Mouse (Mus musculus) adrenal gland, postnatal 10 days (tissue): ENCODE results near the gene Selenof. TPM values are rescaled to one million over a fixed set of nuclear protein-coding genes. Genes with fewer than 3 reads are reported as not detected.

ENCODE experiments used
- DNase-seq: peaks from one replicate; pipeline ENCODE4 v3.0.0; 2021; ENCODE audit warnings: mixed read lengths
- total RNA-seq, 2 experiments: library from RNA; stranded (reverse); gene quantifications; 2 replicates each; pipeline ENCODE4 v1.2.3; 2021

Gene Selenof
- total RNA-seq, 2 experiments from 2014 or later, result 283 to 295 TPM

DNA sequence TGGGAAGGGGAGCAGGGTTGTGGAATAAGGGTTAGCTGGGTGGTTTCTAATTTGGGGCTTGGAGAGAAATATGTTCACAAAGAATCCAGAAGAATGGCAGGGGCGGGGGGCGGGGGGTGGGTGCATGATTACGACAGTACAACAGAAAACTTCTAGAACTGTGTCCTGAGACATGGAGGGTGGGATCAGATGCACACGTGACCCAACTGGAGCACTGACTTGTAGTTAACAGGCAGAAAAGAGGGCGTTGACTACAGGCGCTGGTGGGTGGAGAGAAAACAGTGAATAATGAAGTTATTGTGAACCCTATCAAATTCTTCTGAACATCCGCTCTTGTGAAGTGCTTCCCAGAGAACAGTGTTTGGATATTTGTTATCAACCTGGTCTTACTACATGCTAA lies 6.2 kb upstream of the Selenof start:
- no peak for DNase-seq

DNA sequence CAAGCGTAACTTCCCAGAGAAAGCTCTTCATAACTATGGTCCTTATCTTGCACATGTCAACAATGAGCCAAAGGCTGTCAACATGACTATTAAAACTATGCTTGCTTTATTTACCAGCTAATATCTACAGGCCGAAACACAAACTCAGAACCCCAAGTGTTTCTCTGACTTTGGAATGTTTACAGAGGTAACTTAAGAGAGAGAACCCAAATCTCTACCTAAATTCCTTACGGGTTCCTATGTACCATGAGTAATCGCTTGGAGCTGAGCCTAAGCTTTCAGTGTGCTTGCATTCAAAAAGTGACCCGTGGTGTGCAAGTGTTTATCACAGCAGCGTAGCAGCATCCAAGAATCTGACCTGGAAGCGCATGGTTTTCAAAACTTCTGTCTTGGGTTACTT lies 4.9 kb upstream of the Selenof start:
- DNase-seq, result no peak

DNA sequence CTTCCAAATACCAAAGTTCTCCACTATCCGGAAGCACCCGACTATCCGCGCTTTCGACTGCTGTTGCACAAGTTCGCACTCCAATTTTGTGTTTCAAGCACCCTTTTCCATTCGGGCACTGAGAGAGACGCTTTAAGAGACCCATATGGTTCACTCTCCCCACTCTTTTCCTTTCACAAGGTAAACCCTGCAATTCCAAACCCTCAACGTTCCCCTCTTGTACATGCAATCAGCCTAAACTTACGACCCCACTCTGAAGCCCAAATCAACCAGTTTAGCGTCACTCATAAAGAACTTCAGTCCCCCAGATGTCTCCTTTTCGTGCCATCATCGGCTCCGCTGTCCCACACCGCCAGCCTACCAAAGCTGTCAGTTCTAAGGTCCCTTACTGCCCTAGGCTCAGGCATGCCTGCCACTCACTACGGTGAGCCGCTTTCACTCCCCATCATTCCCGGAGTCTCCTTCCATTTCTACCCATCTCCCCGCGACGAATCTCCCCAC lies 1.2 kb upstream of the Selenof start:
- DNase-seq, result peak; percentile 35

DNA sequence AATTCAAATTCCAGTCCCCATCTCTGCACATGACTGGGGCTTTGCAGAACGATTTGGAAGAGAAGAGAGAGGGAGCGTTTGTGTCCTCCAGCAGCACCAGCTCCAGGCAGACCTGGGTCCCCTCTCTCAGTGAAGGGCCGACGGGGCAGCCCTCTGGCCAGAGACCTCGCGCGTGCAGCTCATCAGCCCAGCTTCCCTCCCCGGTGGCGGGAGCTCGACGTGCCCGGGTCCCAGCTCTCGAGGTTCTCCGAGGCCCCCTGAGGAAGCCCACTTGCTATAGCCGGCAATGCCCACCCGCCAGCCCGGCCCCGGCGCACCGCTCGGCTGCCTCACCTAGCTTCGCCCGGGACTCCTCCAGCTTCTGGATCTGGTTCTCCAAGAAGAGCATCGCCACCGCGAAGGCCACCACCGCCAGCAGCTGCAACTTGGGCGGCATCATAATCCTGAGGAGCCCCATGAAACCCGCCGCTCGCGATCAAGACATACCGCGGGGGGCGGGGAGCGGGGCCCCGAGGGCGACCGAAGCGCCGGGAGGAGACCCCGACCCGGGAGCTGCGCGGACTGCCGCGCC lies 618 bp upstream of the Selenof start:
- DNase-seq, result peak; percentile 58

DNA sequence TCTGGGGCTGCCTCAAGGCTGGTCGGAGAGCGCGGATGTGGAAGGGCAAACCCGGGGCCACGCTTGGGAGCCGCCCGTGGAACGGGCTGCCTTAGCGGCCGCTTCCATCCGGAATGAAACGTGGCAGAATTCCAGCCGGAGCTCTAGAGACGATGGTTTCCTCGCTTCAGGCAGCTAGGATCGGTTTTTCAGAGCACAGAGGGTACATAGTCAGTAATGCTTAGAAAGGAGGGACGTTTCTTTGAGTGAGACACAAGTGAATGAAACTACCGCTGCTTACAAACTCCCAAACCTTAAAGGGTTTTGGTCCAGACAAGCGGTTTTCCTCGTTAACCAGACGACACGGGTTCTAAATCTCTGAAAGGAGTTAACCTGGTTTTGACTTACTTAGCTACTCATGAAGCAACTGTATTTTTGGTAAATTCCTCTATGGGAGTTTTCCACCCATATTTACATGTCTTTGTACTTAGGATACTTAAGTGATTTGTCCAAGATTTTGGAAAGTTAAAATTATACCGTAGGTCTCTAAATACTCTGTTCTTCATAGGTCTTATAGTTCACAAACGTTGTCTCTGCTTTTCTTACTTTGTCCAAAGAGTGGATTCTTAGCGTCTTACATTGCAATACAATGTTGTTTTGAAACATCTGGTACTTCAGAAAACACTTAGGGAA lies 848 bp downstream of the Selenof start:
- DNase-seq, result no peak

DNA sequence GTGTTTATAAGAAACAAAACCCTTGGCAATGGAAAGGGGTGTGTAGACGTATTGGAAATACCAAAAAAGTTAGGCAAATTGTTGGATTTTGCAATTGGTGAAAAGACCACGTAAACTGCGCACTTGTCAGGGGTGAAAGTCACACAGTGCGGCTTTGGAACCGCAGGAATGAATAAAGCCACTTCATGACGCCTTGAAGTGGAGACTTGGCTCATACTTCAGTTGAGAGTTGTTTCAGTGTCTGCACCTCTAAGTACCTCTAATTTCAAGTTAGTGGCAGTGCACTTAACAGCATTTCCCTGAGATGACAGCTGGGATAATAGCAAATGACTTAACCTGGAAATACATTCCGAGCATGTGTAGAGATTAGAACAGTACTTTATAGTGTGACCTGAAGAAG lies 4.2 kb downstream of the Selenof start:
- no peak for DNase-seq

DNA sequence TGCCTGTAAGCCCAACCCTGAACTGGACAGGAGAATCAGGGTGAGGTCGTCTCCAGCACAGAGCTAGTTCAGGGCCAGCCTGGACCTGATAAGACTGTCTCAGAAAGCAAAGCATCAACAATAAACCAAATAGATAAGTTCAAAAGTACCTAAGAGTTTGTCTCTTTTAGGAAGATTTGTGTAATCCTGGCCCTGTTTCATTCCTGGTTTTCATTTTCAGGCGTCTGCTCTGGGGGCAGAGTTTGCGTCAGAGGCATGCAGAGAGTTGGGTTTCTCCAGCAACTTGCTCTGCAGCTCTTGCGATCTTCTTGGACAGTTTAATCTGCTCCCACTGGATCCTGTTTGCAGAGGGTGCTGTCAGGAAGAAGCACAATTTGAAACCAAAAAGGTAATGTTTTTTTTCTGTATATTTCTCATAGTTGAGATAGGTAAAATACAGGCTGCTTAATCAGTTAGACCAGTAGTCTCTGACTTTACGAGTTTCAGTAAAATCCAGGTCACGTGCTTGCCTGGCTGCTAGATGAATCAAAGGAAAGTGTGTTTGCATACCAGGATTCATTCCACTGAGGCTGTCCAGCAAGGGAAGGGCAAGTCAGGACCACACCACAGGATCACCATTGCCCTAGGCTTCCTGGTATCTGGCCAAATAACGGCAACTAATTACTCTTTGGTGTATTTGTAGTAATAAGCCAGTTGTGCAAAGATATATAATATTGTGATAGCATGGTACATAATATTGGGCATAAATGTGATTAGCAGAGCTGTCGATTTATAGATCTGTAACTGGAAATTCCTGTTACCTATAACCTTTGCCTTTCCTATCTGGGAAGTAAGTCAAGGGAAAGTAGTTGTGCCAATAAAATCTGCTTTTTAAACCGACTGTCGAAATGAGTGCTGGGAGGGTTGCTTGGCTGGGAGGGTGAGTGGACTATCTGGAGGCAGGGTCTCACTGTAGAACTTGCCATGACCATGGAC lies 7.5 kb downstream of the Selenof start:
- DNase-seq, result no peak

DNA sequence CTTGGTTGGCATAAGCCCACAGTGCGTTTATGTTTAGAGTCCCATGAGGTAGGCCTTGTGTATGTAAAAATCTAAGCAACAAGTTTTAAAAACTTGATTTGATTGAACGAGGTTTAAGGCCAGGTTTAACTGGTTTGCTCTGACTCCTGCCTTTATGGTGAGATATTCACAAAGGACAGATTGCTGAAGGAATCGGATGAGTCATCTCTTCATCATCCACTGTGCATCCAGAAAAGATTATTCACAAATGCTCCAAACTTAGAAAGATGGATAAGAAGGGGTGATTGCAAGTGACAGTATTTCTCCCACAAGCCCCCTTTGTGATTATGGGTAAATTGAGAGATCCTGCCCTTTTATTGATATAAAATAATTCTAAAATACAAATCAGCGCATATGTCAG lies 8.8 kb downstream of the Selenof start:
- no peak for DNase-seq

DNA sequence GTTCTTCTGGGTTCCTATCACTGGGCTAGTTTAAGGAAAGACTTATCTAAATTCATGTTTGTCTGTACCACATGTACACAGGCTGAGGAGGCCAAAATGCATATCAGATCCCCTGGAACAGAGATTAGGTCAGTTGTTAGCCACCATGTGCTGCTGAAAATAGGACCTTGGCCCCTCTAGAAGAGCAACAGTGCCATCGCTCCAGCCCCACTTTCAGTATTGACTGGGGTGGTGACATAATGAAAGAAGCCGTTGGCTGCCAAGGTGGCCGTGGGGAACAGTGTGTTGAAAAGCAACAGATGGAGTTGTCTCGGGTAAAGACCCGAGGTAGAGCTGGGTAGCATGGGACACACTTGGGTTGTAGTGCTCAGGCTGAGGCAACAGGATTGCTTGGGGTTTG lies 9.7 kb downstream of the Selenof start:
- DNase-seq, result no peak

DNA sequence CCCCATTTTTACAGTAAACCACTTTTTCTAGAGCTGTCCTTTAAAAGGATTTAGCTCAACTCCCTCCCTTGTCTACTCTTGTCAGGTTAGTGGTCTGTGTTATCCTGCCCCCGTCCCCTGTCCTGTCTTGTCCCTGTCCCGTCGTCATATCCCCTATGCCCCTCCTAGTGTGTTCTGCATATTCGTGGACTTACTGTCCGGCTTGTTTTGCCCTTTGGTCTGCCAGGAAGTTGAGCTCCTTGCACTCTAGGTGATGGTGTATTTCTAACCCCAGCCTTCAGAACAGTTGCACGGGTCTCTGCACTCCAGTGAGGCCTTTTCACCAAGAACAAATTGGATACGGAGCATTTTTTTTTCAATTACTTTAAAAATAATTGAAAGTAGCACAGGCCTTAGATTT lies 10.2 kb downstream of the Selenof start:
- no peak for DNase-seq

DNA sequence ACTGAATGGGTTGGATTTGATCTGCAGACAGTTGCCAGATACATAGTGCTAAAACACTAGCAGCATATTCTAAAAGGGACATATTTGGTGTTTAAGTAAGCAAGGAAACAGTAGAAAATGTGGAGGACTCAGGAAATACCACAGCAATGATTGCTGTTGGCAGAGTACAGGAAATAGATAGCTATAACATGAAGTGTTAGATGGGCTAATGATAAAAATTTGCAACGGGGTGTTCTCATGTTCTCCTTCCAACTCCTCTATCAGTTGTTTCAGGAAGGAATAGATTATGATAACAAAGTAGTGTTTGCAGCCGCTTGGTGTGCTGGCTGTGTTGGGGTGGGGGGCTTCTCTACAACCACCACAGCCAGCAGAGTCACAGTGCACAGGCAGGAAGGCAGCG lies 11.7 kb downstream of the Selenof start:
- no peak for DNase-seq

DNA sequence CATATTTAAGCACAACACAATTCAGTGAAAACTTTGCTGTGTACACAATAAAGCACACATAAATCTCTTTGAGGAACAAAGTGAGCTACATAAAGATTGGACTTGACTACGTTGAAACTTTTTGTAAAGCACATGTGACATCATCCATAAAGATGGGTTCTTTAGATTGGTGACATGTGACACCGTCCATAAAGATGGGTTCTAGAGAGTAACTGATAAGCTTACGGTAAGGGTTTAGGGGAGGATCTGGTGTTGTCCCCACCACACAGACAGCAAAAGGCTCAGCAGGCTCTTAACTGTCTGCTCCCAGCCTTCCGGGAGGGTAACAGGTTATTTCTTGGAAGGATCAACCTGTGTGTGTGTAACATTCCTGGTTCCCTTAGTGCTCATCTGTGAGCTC lies 12.2 kb downstream of the Selenof start:
- no peak for DNase-seq

DNA sequence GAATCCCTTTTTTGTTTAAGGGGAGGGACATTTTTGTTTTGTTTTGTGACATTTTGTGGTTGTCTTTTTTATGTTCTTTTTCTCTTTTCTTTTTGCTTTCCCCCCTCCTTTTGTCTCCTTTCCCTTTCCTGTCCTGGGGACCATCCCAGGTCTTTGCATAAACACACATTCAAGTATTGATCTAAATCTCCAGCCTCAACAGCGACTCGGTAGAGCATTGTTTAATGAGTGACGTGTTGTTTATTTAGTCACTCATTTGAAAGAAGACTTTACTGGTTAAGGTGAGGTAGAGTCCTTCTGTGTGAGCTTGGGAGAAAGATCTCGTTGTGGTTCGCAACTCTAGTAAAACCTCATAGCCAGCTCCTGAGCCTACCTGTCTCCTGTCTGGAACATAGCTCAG lies 13.7 kb downstream of the Selenof start:
- DNase-seq, result no peak

DNA sequence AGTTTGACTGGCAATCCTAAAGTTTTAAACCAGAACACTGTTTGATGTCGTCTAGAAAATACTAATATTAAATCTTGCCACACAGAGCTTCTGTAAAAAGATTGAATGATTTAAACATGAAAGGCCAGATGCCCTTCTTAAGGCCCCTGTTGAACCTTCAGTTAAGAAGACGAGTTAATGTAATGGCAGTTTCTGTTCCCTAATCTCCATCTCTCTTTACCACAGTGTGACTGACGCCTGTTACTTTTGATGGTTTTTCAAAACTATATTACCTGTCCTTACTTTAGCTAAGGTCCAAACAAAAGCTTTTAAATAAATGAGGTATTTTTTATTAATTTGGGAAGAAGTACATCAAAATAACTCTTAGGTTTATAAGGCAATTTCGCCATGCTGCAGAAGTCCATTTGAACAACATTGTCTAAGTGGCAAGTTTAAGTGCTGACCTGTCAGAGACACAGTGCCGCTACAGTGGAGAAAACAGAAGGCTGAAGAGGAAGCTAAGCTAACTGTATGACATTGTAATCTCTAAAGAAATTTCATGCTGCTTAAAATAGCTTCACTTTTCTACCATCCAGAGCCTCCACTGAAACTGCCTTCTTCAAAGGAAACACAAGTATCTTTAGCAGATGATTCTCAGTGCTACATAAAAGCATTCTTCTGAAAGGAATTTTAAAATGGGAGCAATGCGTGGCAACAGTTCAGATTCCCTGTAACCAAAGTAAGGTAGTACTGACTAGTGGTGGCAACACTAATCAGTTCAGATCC lies 14.9 kb downstream of the Selenof start:
- no peak for DNase-seq

DNA sequence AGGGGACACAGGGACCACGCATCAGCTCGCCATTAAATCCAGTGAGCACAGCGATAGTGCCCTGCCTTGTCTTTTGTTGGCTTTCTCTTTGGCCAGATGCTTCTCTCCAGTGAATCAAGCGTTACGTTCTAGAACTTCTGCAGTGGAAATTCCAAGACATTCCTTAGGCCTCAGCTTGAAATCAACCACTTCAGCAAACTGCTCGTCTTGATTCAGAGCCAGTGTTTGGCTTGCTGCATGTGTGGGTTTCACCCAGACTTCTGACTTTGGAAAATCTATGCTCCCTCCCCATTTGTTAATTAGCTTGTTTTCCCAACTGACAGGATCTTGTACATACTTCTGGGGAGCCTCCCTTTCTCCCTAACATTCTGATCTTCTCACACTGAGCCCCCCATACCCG lies 16.6 kb downstream of the Selenof start:
- DNase-seq, result no peak

DNA sequence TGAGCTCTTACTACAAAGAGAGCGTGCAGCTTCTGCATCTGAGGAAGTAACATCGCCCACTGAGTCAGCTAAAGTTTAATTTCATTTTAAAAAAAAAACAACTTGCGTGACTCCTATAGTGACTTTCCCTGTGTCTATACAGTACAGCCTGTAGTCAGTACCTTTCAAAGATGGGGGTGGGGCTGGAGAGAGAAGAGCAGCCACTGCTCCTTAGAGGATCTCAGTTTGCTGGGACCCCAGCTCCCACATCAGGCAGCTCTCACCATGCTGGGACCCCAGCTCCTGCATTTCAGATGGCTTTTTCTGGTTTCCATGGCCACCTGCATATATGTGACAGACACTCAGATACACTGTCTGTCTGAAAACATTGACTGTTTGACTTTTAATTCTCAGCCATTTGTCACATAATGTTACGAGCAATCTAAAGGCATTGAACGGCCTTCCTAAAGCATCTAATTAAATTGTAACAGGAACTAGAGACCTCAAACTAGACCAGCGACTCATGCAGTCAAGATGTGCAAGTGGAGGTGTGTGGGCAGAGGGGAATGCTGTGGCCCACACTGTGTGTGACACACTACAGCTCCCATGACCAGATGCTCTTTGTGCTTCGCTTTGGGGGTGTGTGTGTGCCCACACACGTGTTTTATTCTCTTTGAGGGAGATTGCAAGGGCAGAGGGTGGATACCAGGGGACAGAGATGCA lies 19.2 kb downstream of the Selenof start:
- no peak for DNase-seq

DNA sequence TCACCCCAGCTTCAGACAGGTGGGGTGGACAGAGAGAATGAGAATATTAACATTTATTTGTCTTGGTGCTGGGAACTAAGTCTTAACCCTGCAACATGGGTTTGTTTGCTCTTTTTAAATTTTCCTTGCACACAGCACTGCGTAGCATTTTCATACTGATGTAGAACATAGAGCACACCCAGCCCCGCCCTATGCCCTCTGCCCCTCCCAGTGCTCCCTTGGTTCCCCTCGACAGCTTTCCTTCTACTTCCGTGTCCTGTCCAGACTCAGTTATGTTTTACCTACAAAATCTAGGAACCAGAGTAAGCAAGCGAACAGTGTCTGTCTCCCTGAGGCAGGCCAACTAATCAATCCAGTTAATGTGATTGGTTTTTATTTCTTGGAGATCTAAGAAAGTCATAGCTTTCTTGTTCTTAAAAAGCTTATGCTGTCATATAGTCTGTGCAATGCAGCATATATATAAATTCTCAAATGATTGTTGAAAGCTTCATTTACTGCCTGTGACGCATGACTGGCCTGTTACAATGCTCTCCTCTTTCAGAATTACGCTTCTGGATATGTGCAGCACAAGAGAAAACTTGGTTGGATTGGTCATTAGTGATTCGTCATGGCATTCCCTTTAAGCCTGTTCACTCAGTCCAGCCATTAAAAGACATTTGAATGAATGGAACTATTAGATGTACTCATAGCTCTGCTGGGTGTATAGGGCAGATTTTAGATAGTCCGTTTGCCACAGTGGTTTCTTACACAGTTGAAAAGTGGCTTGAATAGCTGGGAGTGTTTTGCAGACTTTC lies 23.1 kb downstream of the Selenof start:
- DNase-seq, result no peak

DNA sequence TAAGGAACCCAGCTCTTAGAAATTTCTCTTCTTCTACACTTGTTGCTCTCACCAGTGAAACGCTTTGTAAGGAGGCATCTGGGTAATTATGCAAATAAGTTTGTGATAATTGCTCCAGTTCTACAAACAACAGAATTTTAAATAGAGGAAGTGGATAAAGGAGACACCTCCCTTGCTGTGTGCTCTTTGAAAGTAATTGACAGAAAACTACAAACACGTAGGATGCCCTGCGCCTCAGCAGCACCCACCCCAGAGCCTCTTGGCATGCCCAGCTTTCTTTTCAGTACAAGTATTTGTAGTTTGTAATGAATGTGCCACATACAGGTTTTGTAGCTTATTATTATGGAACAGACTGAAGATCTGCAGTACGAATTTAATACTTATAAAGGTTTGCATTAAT lies 27.0 kb downstream of the Selenof start:
- no peak for DNase-seq

DNA sequence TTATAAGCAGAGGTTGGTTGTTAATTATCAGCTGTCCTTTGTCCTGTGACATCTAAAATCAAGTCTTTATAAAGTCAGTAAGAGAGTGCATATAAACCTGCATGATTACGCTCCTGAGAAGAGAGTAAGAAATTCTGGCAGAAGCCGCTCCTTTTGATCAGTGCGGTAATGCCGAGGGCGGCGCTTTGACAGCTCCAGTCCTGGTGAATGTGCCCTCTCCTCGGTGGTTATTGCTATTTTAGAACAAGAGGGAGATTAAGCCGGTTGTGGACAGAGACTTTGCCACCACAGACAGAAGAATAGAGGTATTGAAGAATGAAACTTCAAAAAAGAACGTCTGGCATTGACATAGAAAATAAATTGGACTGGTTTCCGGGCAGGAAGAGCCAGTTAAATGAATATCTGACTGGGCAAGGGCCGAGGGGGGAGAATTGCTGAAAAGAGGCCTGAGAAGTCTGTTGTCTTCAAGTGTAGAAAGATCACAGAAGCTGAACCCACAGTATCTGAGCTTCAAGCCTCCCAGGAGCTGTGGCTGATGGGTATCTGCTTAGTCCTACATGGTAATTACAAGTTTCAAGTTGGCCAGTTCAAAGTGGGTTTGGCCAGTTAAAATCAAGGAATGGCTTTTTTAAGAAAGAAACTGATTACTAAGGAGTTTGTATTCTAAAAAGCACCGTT lies 27.8 kb downstream of the Selenof start:
- no peak for DNase-seq

DNA sequence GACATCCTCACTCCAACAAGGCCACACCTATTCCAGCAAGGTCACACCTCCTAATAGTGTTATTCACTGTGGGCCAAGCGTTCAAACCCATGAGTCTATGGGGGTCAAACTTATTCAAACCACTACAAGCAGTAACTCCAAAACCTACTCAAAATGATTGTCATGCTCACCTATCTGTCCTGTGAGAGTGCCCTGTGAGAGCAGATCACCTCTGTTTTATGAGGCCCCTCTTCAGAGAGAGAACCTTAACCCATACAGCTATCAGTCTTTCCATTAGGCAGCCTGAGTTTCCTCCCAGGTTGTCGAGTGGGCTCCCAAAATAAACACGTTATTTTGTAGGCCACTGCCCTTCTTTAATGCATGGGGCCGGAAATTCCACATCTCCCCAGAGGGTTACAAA lies 32.3 kb downstream of the Selenof start:
- DNase-seq, result no peak
